ENCODE assay signal across 15 mouse cellular contexts in the genomic region with DNA sequence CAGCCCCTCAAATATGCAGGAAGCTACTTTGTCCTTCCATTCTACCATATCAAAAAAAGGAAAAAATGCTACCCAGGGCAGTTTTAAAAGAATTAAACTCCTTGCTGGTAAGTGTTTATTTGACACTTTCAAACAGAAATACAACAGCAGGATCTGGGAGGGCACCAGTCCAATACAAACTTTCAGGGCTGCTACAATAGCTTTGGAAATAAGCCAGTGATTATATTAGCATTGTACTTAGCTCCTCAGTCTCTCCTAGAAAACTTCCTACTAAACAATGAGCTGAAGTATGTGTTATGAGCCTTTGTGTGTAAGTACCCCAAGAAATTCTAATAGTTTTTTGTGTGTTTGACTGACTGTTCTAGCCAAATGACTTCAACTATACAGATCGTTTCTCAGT.
DNase-seq lines count a peak whose midpoint lies in the region; ATAC-seq lines count a peak whose summit lies in the region.
"Had no signal": no experiment of that assay in that cellular context is flagged by ENCODE, and none has a peak within 500 bp of the region (broad histone marks: within the 10 kb centered on the region; RNA-seq: fewer than 3 reads in every experiment).

No protein-coding gene starts in this region.

- no peak overlapping the region for H3K27ac ChIP-seq in embryonic facial prominence, embryonic 14.5 days (replicated peaks; ENCODE audit: low read depth, low read length)
- H3K27ac ChIP-seq in embryonic facial prominence, embryonic 10.5 days (replicated peaks) = no peak overlapping the region
- H3K27ac ChIP-seq in kidney, embryonic 16.5 days (ENCODE audit: low read length) = peak overlapping the region; percentile 46; the same call in 1 of the 2 replicates
- H3K27ac ChIP-seq: embryonic facial prominence, embryonic 13.5 days; forebrain, embryonic 10.5 days; liver, embryonic 12.5 days; midbrain, embryonic 15.5 days had no signal

- ATAC-seq in embryonic facial prominence, embryonic 14.5 days (ENCODE audit: low read depth) = no peak
- no peak for ATAC-seq in kidney, embryonic 16.5 days (ENCODE audit: low FRiP score, low TSS enrichment)
- ATAC-seq: hindbrain, embryonic 16.5 days; liver, embryonic 12.5 days; midbrain, embryonic 15.5 days had no signal

- peaks cover 8% of the 10 kb centered on the region for H3K9me3 ChIP-seq in embryonic facial prominence, embryonic 14.5 days (ENCODE audit: control insufficient read depth, low read length)
- peaks cover 4% of the 10 kb centered on the region; the same call in 1 of the 2 replicates for H3K9me3 ChIP-seq in embryonic facial prominence, embryonic 10.5 days
- peaks cover 7% of the 10 kb centered on the region; the same call in 1 of the 2 replicates for H3K9me3 ChIP-seq in kidney, embryonic 16.5 days (ENCODE audit: low read length)
- H3K9me3 ChIP-seq: embryonic facial prominence, embryonic 13.5 days; liver, embryonic 12.5 days had no signal

- H3K27me3 ChIP-seq in embryonic facial prominence, embryonic 14.5 days (replicated peaks; ENCODE audit: control insufficient read depth, insufficient read depth, low read length) = no peaks in the 10 kb centered on the region
- H3K27me3 ChIP-seq in embryonic facial prominence, embryonic 10.5 days (replicated peaks; ENCODE audit: low read depth, poor library complexity, severe bottlenecking) = no peaks in the 10 kb centered on the region
- no peaks in the 10 kb centered on the region for H3K27me3 ChIP-seq in kidney, embryonic 16.5 days (ENCODE audit: insufficient read depth, low read length)
- H3K27me3 ChIP-seq: embryonic facial prominence, embryonic 13.5 days; liver, embryonic 12.5 days; midbrain, embryonic 15.5 days had no signal

- 72% methylated on average over 1 of the region's 1 CpGs for WGBS in embryonic facial prominence, embryonic 14.5 days
- 86% methylated on average over 1 of the region's 1 CpGs for WGBS in embryonic facial prominence, embryonic 10.5 days
- 81% methylated on average over 1 of the region's 1 CpGs for WGBS in kidney, embryonic 16.5 days

- no peaks in the 10 kb centered on the region for H3K36me3 ChIP-seq in embryonic facial prominence, embryonic 14.5 days (ENCODE audit: control insufficient read depth, insufficient read depth, low read length)
- no peaks in the 10 kb centered on the region for H3K36me3 ChIP-seq in embryonic facial prominence, embryonic 10.5 days (replicated peaks)
- no peaks in the 10 kb centered on the region for H3K36me3 ChIP-seq in kidney, embryonic 16.5 days (ENCODE audit: insufficient read depth, low read length)
- H3K36me3 ChIP-seq: embryonic facial prominence, embryonic 13.5 days; forebrain, embryonic 10.5 days; liver, embryonic 12.5 days; midbrain, embryonic 15.5 days had no signal

- intact Hi-C loops in heart, postnatal 10 days (cut with DNase I) = loop anchor here (1.0 kb wide), 1 partner anchor 158 kb away; no protein-coding TSS in a partner anchor

- no peak overlapping the region for H3K9ac ChIP-seq in embryonic facial prominence, embryonic 14.5 days (ENCODE audit: low read depth, low read length)
- no peak overlapping the region for H3K9ac ChIP-seq in kidney, embryonic 16.5 days (replicated peaks; ENCODE audit: low read length)
- H3K9ac ChIP-seq: embryonic facial prominence, embryonic 13.5 days; liver, embryonic 12.5 days; midbrain, embryonic 15.5 days had no signal

- DNase-seq in embryonic facial prominence, embryonic 14.5 days (ENCODE audit: low spot score) = peak; percentile 17
- no peak for DNase-seq in embryonic facial prominence, embryonic 10.5 days (ENCODE audit: low spot score)
- DNase-seq in kidney, adult 11 months = no peak
- peak; percentile 37 to 39 for DNase-seq in heart, postnatal 10 days
- DNase-seq in lung, postnatal 10 days = peak; percentile 58
- no peak for DNase-seq in adrenal gland, adult 2 months
- DNase-seq in cerebellum, adult 18-20 months = no peak
- DNase-seq: gastrocnemius, postnatal 36 days; right cerebral cortex, postnatal 25 days had no signal

- H3K4me3 ChIP-seq in embryonic facial prominence, embryonic 14.5 days (ENCODE audit: low read depth, low read length) = no peak overlapping the region
- no peak overlapping the region for H3K4me3 ChIP-seq in embryonic facial prominence, embryonic 10.5 days
- H3K4me3 ChIP-seq in kidney, embryonic 16.5 days (ENCODE audit: low read length) = no peak overlapping the region
- H3K4me3 ChIP-seq: embryonic facial prominence, embryonic 13.5 days; forebrain, embryonic 10.5 days; liver, embryonic 12.5 days; midbrain, embryonic 15.5 days had no signal

- H3K4me2 ChIP-seq in embryonic facial prominence, embryonic 14.5 days (ENCODE audit: low read depth, low read length) = no peak overlapping the region
- no peak overlapping the region for H3K4me2 ChIP-seq in kidney, embryonic 16.5 days (replicated peaks; ENCODE audit: low read depth, low read length)
- H3K4me2 ChIP-seq: embryonic facial prominence, embryonic 13.5 days; liver, embryonic 12.5 days; midbrain, embryonic 15.5 days had no signal

- H3K4me1 ChIP-seq in embryonic facial prominence, embryonic 14.5 days (ENCODE audit: control insufficient read depth, insufficient read depth, low read length) = no peaks in the 10 kb centered on the region
- H3K4me1 ChIP-seq in embryonic facial prominence, embryonic 10.5 days = no peaks in the 10 kb centered on the region
- H3K4me1 ChIP-seq in kidney, embryonic 16.5 days (ENCODE audit: insufficient read depth, low read length) = peaks cover 7% of the 10 kb centered on the region; the same call in 1 of the 2 replicates
- H3K4me1 ChIP-seq: embryonic facial prominence, embryonic 13.5 days; forebrain, embryonic 10.5 days; liver, embryonic 12.5 days; midbrain, embryonic 15.5 days had no signal

Comparison
In these comparisons a context has a peak if more than half of its experiments do, and no peak if none do; other contexts are left out.
1. DNase-seq: peak in embryonic facial prominence, embryonic 14.5 days (single experiment), heart, postnatal 10 days (2 of 2) and lung, postnatal 10 days (single experiment); none in embryonic facial prominence, embryonic 10.5 days (single experiment), kidney, adult 11 months (single experiment), adrenal gland, adult 2 months (single experiment) and cerebellum, adult 18-20 months (0 of 2).